Mouse (Mus musculus) heart, adult 2 months (tissue): ENCODE results near the gene Gm45140. TPM values are rescaled to one million over a fixed set of nuclear protein-coding genes. Genes with fewer than 3 reads are reported as not detected.

Experiments used
- DNase-seq, 2 experiments: peaks; one replicate each; pipeline ENCODE4 v3.0.0; 2021
- H3K27ac ChIP-seq: fragments of 200-600 bp; 2 replicates; pipeline ENCODE4 v1.8.1; 2022
- H3K27me3 ChIP-seq: fragments of 200-500 bp; 2 replicates; pipeline ENCODE4 v1.6.1; 2012; ENCODE audit warnings: mild to moderate bottlenecking, low read length, inconsistent platforms, mixed read lengths; ENCODE audit not compliant: control insufficient read depth, insufficient read depth
- H3K36me3 ChIP-seq: fragments of 200-500 bp; 2 replicates; pipeline ENCODE4 v1.6.1; 2012; ENCODE audit warnings: low read length, inconsistent platforms; ENCODE audit not compliant: control insufficient read depth, insufficient read depth
- H3K4me1 ChIP-seq: fragments of 200-500 bp; 2 replicates; pipeline ENCODE4 v1.6.1; 2011; ENCODE audit warnings: low read length; ENCODE audit not compliant: control insufficient read depth, insufficient read depth
- H3K4me3 ChIP-seq: fragments of 200-600 bp; 2 replicates; pipeline ENCODE4 v1.8.1; 2022
- H3K79me2 ChIP-seq: fragments of 200-500 bp; replicated peaks from 2 replicates; pipeline ENCODE4 v1.6.1; 2012; ENCODE audit warnings: mild to moderate bottlenecking, inconsistent platforms, low read length, moderate library complexity, mixed read lengths; ENCODE audit not compliant: control insufficient read depth, insufficient read depth
- H3K9ac ChIP-seq: fragments of 200-500 bp; 2 replicates; pipeline ENCODE4 v1.6.1; 2012; ENCODE audit warnings: low read depth, mild to moderate bottlenecking, control low read depth, inconsistent platforms, low read length, mixed read lengths
- CTCF ChIP-seq: fragments of 200-600 bp; IDR thresholded peaks from 2 replicates; pipeline ENCODE4 v1.8.1; 2022; ENCODE audit warnings: antibody characterized with exemption, mild to moderate bottlenecking, moderate library complexity
- EP300 ChIP-seq: fragments of 200-500 bp; IDR thresholded peaks from 2 replicates; pipeline ENCODE4 v1.6.1; 2011; ENCODE audit warnings: low read depth, low read length, control low read depth; ENCODE audit not compliant: insufficient read depth
- POLR2A ChIP-seq: fragments of 200-500 bp; IDR thresholded peaks from 2 replicates; pipeline ENCODE4 v1.6.1; 2011; ENCODE audit warnings: mild to moderate bottlenecking, low read depth, low read length, control low read depth; ENCODE audit not compliant: insufficient read depth
- WGBS: fragments of 180-500 bp; shearing (Covaris S2); methylation state at CpG from one replicate; pipeline ENCODE4 v1.1.7; 2018; 5-methylcytosine and 5-hydroxymethylcytosine counted together
- intact Hi-C: fragments of 180-260 bp; cut with DNase I; formaldehyde crosslinking; loops from one replicate; pipeline ENCODE4 v1.15.1; 2025
- polyA plus RNA-seq: library from polyadenylated mRNA; depleted of rRNA; stranded (reverse); fragments of >200 nt; gene quantifications from 2 replicates; pipeline ENCODE4 v1.2.3, GENCODE M21; 2012
- total RNA-seq, 2 experiments: library from RNA; stranded (reverse); gene quantifications; 2 replicates each; pipeline ENCODE4 v1.2.3; 2021

Gene Gm45140
- total and polyA plus RNA-seq, 3 experiments = 0.16 to 1.4 (median 0.23) TPM

- Histone ChIP-seq H3K4me1 (no peaks in the 10 kb centered on the region), H3K79me2 (no peaks in the 10 kb centered on the region), H3K27me3 (no peaks in the 10 kb centered on the region), H3K9ac (no peak overlapping the region), H3K27ac (no peak overlapping the region), H3K4me3 (no peak overlapping the region), H3K36me3 (no peaks in the 10 kb centered on the region)
- TF ChIP-seq POLR2A = no peak
- no peak for TF ChIP-seq CTCF
- TF ChIP-seq EP300 = no peak
- DNase-seq = no peak
- 79% methylated on average over 10 of the region's 10 CpGs for WGBS
- intact Hi-C loops = no loop called here
These were observed 54.9 kb downstream of the Gm45140 start for GRCm38 (mm10) chr6:87780546-87781301.

- WGBS = 87% methylated on average over 11 of the region's 11 CpGs
- no peak for DNase-seq
- H3K27me3 ChIP-seq = no peaks in the 10 kb centered on the region
- no peaks in the 10 kb centered on the region for H3K4me1 ChIP-seq
- H3K36me3 ChIP-seq = no peaks in the 10 kb centered on the region
- TF ChIP-seq CTCF = peak; percentile 54
- TF ChIP-seq EP300 = no peak
- no peak for TF ChIP-seq POLR2A
- no peak overlapping the region for H3K27ac ChIP-seq
- H3K79me2 ChIP-seq = no peaks in the 10 kb centered on the region
- intact Hi-C loops = no loop called here
- H3K4me3 ChIP-seq = no peak overlapping the region
- H3K9ac ChIP-seq = no peak overlapping the region
These were observed 56.1 kb downstream of the Gm45140 start for GRCm38 (mm10) chr6:87779174-87780165.

DNA sequence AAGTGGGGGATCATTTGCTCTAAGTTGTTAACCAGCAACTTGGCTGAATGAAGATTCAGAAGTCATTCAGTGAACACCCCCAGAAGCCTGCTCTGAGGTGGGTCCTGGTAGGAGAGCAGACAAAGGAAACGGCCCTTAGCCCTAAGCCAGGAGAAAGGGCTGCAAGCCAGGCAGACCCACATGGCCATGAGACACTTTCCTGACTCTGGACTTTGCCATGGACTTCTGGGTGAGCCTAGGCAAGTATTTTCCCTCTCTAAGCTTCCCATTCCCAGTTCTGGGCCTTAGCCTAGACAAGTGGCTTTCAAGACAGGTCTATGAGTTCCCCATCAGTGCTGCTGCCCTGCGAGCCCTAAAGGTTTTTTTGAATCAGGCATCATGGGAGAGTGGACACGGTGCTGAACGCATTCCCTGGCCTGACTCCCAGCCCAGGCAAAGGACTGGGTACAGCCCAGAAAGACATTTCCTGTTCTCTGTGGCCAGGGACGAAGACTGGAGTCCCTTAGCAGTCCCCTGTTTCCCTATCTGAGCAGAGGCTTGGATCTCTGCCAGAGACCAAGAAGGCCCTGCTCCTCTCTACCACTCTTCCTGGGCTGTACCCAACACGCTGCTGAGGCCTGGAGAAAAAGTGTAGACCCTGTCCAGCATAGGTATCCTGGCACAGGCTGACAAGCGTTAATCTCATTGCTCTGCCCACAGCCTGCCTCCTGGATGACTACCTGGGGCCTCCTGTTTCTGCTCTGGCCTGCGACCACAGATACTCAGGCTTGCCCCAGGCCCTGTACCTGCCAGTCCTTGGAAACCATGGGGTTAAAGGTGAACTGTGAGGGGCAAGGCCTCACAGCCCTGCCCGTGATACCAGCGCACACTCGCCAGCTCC lies 57.1 kb downstream of the Gm45140 start:
- 43% methylated on average over 11 of the region's 11 CpGs for WGBS
- peak in 1 of 2 experiments; percentile 35 for DNase-seq
- H3K36me3 ChIP-seq = no peaks in the 10 kb centered on the region
- H3K79me2 ChIP-seq = no peaks in the 10 kb centered on the region
- TF ChIP-seq EP300 = no peak
- TF ChIP-seq POLR2A = no peak
- no peak for TF ChIP-seq CTCF
- H3K27ac ChIP-seq = no peak overlapping the region
- no peaks in the 10 kb centered on the region for H3K27me3 ChIP-seq
- H3K4me1 ChIP-seq = no peaks in the 10 kb centered on the region
- no peak overlapping the region for H3K4me3 ChIP-seq
- intact Hi-C loops = no loop called here
- H3K9ac ChIP-seq = no peak overlapping the region

GRCm38 (mm10) chr6:87777842-87778241 lies 57.8 kb downstream of the Gm45140 start, which contains the start of gene Gp9:
Gp9 (plus strand) TSS chr6:87778072.
- intact Hi-C loops = no loop called here
- Histone ChIP-seq H3K36me3 (no peaks in the 10 kb centered on the region), H3K27me3 (no peaks in the 10 kb centered on the region), H3K79me2 (no peaks in the 10 kb centered on the region), H3K4me3 (no peak within 1 kb of the TSS), H3K9ac (no peak within 1 kb of the TSS), H3K4me1 (no peaks in the 10 kb centered on the region), H3K27ac (no peak within 1 kb of the TSS)
- no peak for DNase-seq
- TF ChIP-seq EP300 = no peak
- TF ChIP-seq POLR2A = no peak
- no peak for TF ChIP-seq CTCF
- WGBS = 37% methylated on average over 2 of the region's 2 CpGs

GRCm38 (mm10) chr6:87776663-87777062 lies 58.9 kb downstream of the Gm45140 start:
- intact Hi-C loops = no loop called here
- Histone ChIP-seq H3K27me3 (no peaks in the 10 kb centered on the region), H3K4me1 (no peaks in the 10 kb centered on the region), H3K4me3 (no peak overlapping the region), H3K79me2 (no peaks in the 10 kb centered on the region), H3K36me3 (no peaks in the 10 kb centered on the region), H3K27ac (no peak overlapping the region), H3K9ac (no peak overlapping the region)
- DNase-seq = no peak
- 88% methylated on average over 1 of the region's 1 CpGs for WGBS
- no peak for TF ChIP-seq EP300
- no peak for TF ChIP-seq CTCF
- TF ChIP-seq POLR2A = no peak
